Mouse (Mus musculus) gastrocnemius, postnatal 4 days (tissue): ENCODE measurements around the gene Ctnnd2. TPM values are rescaled to one million over a fixed set of nuclear protein-coding genes. Genes with fewer than 3 reads are reported as not detected.

ENCODE experiments used
- DNase-seq, 2 experiments: peaks; one replicate each; pipeline ENCODE4 v3.0.0; 2021 to 2022; ENCODE audit warnings: low spot score in 2 of 2, mixed read lengths in 2 of 2
- total RNA-seq, 2 experiments: library from RNA; stranded (reverse); gene quantifications; 2 replicates each; pipeline ENCODE4 v1.2.3; 2021

Ctnnd2 gene
- total RNA-seq, 2 experiments from 2014 or later, result 0.27 to 0.36 TPM

GRCm38 (mm10) chr15:31051496-31051895, 879.1 kb downstream of the Ctnnd2 start:
- DNase-seq, result no peak

GRCm38 (mm10) chr15:31056145-31056544, 883.8 kb downstream of the Ctnnd2 start:
- no peak for DNase-seq

GRCm38 (mm10) chr15:31058315-31058714, 885.9 kb downstream of the Ctnnd2 start:
- DNase-seq, result no peak

- no peak for DNase-seq
Measured at GRCm38 (mm10) chr15:31063734-31064133, 891.3 kb downstream of the Ctnnd2 start.

GRCm38 (mm10) chr15:31068127-31068526, 895.7 kb downstream of the Ctnnd2 start:
- DNase-seq, result no peak

- DNase-seq, result no peak
Measured at GRCm38 (mm10) chr15:31070311-31070710, 897.9 kb downstream of the Ctnnd2 start.
